Mouse (Mus musculus) intestine, embryonic 16.5 days (tissue): Measurements from ENCODE around the gene Slc35b1. TPM values are rescaled to one million over a fixed set of nuclear protein-coding genes. Genes with fewer than 3 reads are reported as not detected.

ENCODE experiments used
- ATAC-seq: fragments of 200-750 bp; cut with Nextera tagmentation; 2 replicates; pipeline ENCODE4 v1.8.0; 2017; ENCODE audit warnings: moderate TSS enrichment, moderate library complexity
- H3K27ac ChIP-seq: fragments of 300-500 bp; sonication (generic); 2 replicates; pipeline ENCODE4 v1.5.1; 2014; ENCODE audit warnings: mild to moderate bottlenecking, low read length
- H3K27me3 ChIP-seq: fragments of 300-500 bp; sonication (generic); replicated peaks from 2 replicates; pipeline ENCODE4 v1.6.1; 2014; ENCODE audit warnings: low read length, control low read depth, mixed read lengths; ENCODE audit not compliant: control insufficient read depth, insufficient read depth
- H3K36me3 ChIP-seq: fragments of 300-500 bp; sonication (generic); 2 replicates; pipeline ENCODE4 v1.6.1; 2014; ENCODE audit warnings: low read length, control low read depth; ENCODE audit not compliant: control insufficient read depth, insufficient read depth
- H3K4me1 ChIP-seq: fragments of 300-500 bp; sonication (generic); 2 replicates; pipeline ENCODE4 v1.6.1; 2014; ENCODE audit warnings: low read length, control low read depth, mixed read lengths; ENCODE audit not compliant: control insufficient read depth, insufficient read depth
- H3K4me2 ChIP-seq: fragments of 300-500 bp; sonication (generic); 2 replicates; pipeline ENCODE4 v1.6.1; 2014; ENCODE audit warnings: low read depth, low read length, control low read depth
- H3K4me3 ChIP-seq: fragments of 300-500 bp; sonication (generic); 2 replicates; pipeline ENCODE4 v1.5.1; 2014; ENCODE audit warnings: mild to moderate bottlenecking, low read length
- H3K9ac ChIP-seq: fragments of 300-500 bp; sonication (generic); 2 replicates; pipeline ENCODE4 v1.6.1; 2014; ENCODE audit warnings: low read depth, low read length
- H3K9me3 ChIP-seq: fragments of 300-500 bp; sonication (generic); 2 replicates; pipeline ENCODE4 v1.6.1; 2016; ENCODE audit warnings: low read length, control low read depth; ENCODE audit not compliant: control insufficient read depth
- WGBS: fragments of 180-500 bp; shearing (Covaris S2); extraction: QIAGEN DNeasy Blood & Tissue Kit; methylation state at CpG from one replicate; pipeline ENCODE4 v1.1.7; 2014; 5-methylcytosine and 5-hydroxymethylcytosine counted together
- polyA plus RNA-seq: library from polyadenylated mRNA; unstranded; fragments of >200 nt; fragmentation: Nextera tagmentation; extraction: Ambion mirVana; gene quantifications from 2 replicates; pipeline ENCODE4 v1.2.1, GENCODE M21; 2015

The Slc35b1 gene
- polyA plus RNA-seq, 1 experiment from 2014 or later = 116 TPM

DNA sequence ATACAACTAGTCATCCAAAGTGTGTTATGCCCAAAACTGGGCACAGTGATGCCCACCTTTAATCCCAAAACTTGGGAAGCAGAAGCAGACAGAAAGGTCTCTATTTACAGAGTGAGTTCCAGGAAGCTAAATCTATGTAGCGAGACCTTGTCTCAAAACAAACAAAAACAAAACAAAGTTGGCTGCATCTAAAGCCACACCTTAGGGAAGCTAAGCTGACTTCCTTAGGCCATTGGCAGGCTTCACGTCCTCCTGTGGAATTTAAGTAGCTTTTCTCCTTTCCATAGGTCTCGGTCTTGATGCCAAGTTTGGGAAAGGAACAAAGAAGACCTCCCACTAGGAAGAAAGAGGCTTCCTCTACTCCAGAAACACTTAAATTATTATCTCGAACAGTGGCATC lies 6.7 kb downstream of the Slc35b1 start:
- Histone ChIP-seq H3K4me1 (no peaks in the 10 kb centered on the region), H3K9ac (no peak overlapping the region), H3K4me3 (no peak overlapping the region), H3K27me3 (no peaks in the 10 kb centered on the region), H3K4me2 (no peak overlapping the region), H3K27ac (no peak overlapping the region), H3K9me3 (no peaks in the 10 kb centered on the region), H3K36me3 (0 out of 2 replicates have a peak, but pooled peaks cover 7% of the 10 kb centered on the region)
- 75% methylated on average over 4 of the region's 4 CpGs for WGBS
- ATAC-seq = no peak

DNA sequence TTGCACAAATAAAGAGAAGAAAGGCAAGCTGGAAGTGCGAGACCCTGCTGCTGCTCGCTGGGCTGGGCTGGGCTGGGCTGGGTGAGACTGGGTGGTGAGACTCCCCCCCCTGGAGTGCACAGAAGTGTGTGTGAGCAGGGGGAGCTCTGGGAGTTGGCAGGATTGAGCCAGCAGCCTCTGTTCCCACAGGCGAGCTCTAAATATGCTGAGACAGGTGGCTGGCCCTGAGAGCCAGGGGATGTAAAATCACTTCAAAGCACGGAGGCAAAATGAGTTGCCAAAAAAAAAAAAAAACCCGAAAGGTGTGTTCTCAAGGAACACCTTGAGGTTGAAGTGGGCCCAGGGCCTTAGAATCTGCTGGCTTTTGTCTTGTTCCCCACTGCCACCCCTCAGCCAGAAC lies 7.3 kb downstream of the Slc35b1 start:
- no peaks in the 10 kb centered on the region for H3K4me1 ChIP-seq
- no peak overlapping the region for H3K4me3 ChIP-seq
- 0 out of 2 replicates have a peak, but pooled peaks cover 7% of the 10 kb centered on the region for H3K36me3 ChIP-seq
- no peaks in the 10 kb centered on the region for H3K27me3 ChIP-seq
- no peak overlapping the region for H3K9ac ChIP-seq
- ATAC-seq = no peak
- H3K4me2 ChIP-seq = no peak overlapping the region
- no peaks in the 10 kb centered on the region for H3K9me3 ChIP-seq
- 69% methylated on average over 5 of the region's 5 CpGs for WGBS
- no peak overlapping the region for H3K27ac ChIP-seq

GRCm38 (mm10) chr11:95392223-95392667 lies 7.8 kb downstream of the Slc35b1 start:
- WGBS = 56% methylated on average over 7 of the region's 7 CpGs
- no peaks in the 10 kb centered on the region for H3K27me3 ChIP-seq
- H3K9ac ChIP-seq = no peak overlapping the region
- no peak overlapping the region for H3K27ac ChIP-seq
- no peak overlapping the region for H3K4me2 ChIP-seq
- ATAC-seq = no peak
- H3K4me3 ChIP-seq = no peak overlapping the region
- no peaks in the 10 kb centered on the region for H3K4me1 ChIP-seq
- H3K36me3 ChIP-seq = 0 out of 2 replicates have a peak, but pooled peaks cover 3% of the 10 kb centered on the region
- H3K9me3 ChIP-seq = no peaks in the 10 kb centered on the region

DNA sequence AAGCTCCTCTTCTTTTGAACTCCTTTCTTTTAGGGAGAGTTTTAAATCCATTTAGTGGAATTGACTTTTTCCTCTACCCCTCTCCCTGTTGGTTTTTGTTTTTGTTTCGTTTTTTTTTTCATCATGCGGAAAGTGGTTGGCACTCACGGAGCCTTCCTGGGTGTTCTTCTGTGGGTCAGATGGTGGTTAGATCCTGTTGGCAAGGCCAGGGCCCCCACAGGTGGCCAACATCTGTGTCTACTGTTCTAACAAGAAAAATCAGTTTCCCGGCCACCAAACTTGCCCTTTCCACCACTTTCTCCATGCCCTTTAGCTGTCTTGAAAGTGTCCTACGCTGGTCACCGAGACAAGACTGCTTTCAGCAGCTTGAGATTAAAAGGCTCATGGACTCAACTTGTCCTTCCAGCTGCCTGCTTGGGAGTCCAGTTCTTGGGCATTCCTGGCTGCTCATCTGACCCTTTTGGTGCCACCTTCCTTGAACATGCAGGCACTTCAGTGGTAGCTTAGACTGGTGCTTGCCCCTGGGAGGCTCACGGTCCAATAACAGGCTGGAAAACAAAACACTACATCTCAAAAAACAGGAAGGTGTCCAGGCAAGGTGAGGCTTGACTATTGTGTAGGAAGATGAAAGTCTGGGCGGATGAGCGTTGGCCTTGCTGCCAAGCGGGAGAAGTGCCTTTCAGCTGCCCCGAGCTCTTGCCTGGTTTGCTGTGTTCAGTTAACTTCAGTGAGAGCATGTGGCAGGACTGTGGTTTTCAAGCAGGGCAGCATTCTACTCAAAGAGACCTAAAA lies 8.4 kb downstream of the Slc35b1 start:
- no peaks in the 10 kb centered on the region for H3K27me3 ChIP-seq
- H3K9me3 ChIP-seq = no peaks in the 10 kb centered on the region
- no peaks in the 10 kb centered on the region for H3K4me1 ChIP-seq
- H3K9ac ChIP-seq = no peak overlapping the region
- no peak overlapping the region for H3K4me3 ChIP-seq
- ATAC-seq = no peak
- H3K27ac ChIP-seq = no peak overlapping the region
- no peak overlapping the region for H3K4me2 ChIP-seq
- 72% methylated on average over 11 of the region's 11 CpGs for WGBS
- H3K36me3 ChIP-seq = 0 out of 2 replicates have a peak, but pooled peaks cover 3% of the 10 kb centered on the region

DNA sequence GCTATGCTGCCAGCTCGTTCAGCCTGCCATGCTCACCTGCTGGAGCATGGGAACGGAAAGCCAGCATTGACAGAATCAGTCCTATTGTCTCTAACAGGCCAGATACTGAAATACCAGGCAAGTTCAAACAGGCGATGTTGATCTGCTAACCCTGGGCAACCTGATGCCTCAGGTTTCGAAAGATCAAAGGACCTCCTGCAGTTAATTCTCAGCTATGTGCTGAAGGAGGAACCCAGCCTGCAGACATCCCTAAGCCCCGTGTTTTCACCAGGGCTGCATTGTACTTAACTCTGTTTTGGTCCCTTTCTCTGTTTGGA lies 9.0 kb downstream of the Slc35b1 start:
- no peak for ATAC-seq

DNA sequence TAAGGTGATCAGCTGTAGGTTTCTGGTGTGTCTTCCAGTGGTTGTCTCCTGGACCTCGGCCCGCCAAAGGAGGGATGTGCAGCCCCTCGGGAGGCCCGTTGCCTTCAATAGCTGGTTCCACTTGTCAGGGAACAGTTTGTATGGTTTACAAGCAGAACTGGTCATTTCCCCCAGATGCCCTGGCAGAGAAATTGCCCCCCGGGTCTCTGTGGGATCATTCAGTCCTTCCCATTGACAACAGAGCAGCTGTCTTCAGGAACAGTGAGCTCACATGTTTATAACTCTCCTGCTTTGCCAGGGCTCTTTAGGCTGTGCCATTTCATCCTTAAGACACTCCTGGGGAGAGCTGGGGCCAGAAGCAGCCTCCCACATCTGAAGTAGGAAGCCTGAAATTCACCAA lies 9.6 kb downstream of the Slc35b1 start:
- Histone ChIP-seq H3K9me3 (no peaks in the 10 kb centered on the region), H3K4me2 (no peak overlapping the region), H3K36me3 (0 out of 2 replicates have a peak, but pooled peaks cover under 1% of the 10 kb centered on the region), H3K9ac (no peak overlapping the region), H3K4me3 (no peak overlapping the region), H3K27me3 (no peaks in the 10 kb centered on the region), H3K4me1 (no peaks in the 10 kb centered on the region), H3K27ac (no peak overlapping the region)
- WGBS = 37% methylated on average over 5 of the region's 5 CpGs
- no peak for ATAC-seq

More for the DNA sequence above, 9.0 kb downstream of the Slc35b1 start:
- Histone ChIP-seq H3K36me3 (0 out of 2 replicates have a peak, but pooled peaks cover 3% of the 10 kb centered on the region), H3K9ac (no peak overlapping the region), H3K27ac (no peak overlapping the region), H3K4me2 (no peak overlapping the region), H3K4me3 (no peak overlapping the region), H3K27me3 (no peaks in the 10 kb centered on the region), H3K4me1 (no peaks in the 10 kb centered on the region), H3K9me3 (no peaks in the 10 kb centered on the region)
- 32% methylated on average over 5 of the region's 5 CpGs for WGBS

DNA sequence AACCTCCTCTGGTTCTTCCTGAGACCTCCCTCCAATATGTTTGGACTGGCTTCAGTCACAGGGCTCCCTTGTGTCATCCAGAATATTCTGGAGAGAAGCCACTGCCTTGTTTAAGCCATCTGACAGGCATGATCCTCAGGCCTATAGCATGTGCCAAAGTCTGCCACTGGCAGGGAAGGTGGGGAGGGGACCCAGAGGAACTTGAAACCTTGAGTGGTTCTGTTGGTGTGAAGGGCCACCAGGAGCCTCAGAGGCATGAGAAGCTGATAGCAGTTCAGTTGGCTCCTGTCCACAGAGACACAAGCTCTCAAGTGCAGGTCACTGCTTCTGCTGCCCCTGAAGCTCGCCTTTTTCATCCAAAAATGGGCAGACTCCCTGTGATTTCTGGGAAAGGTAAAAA lies 12.1 kb downstream of the Slc35b1 start:
- no peaks in the 10 kb centered on the region for H3K9me3 ChIP-seq
- 55% methylated on average over 1 of the region's 1 CpGs for WGBS
- H3K4me3 ChIP-seq = no peak overlapping the region
- no peak for ATAC-seq
- no peak overlapping the region for H3K4me2 ChIP-seq
- H3K36me3 ChIP-seq = no peaks in the 10 kb centered on the region
- no peak overlapping the region for H3K27ac ChIP-seq
- no peak overlapping the region for H3K9ac ChIP-seq
- no peaks in the 10 kb centered on the region for H3K27me3 ChIP-seq
- no peaks in the 10 kb centered on the region for H3K4me1 ChIP-seq

DNA sequence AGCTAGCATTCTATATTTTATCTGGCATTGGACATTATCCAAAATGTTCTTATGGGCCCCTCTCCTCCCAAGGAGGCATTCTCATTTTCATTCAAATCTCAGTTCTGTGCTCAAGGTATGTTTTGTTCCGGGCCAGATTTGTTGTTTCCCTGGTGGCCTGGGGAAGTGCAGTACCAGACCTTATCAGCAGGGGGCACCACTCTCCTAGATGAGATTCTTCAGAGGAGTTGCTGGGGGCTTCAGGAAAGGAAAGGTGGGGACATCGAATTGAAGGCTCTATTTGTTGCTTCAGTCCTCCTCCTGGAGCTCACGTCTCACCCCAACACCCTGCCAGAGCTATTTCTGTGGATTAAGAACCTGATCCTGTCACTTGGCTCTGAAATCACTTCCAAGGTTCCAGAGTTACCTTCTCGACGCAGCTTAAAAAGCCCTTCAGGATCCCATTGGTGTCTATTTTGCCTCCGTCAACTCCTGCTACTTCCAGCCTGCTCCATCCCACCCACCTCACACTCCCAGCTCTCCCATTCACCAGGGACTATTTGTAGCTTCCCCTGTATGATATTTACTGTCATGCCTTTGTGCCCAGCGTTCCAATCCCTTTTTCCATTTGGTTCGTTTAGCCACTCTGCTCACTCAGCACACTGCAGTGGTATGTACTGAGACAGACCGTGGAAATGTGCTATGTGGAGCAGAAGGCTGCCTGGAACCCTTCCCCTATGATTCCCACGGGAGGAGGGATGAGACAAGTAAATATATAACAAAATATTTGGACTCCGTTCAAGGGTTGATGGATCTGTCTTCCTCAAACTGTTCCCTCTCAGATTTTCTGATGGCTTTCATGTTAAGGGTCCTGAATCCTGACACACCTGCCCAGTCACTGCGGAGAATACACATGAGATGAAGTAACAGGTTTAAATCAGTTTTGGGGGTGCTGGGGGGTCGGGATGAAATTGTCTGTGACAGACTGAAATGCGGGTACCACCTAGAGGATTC lies 13.6 kb downstream of the Slc35b1 start:
- ATAC-seq = no peak
- H3K4me2 ChIP-seq = no peak overlapping the region
- H3K9ac ChIP-seq = no peak overlapping the region
- no peaks in the 10 kb centered on the region for H3K27me3 ChIP-seq
- WGBS = 53% methylated on average over 14 of the region's 14 CpGs
- no peaks in the 10 kb centered on the region for H3K36me3 ChIP-seq
- H3K4me1 ChIP-seq = no peaks in the 10 kb centered on the region
- no peak overlapping the region for H3K27ac ChIP-seq
- H3K9me3 ChIP-seq = no peaks in the 10 kb centered on the region
- H3K4me3 ChIP-seq = no peak overlapping the region

GRCm38 (mm10) chr11:95399520-95400020 lies 15.1 kb downstream of the Slc35b1 start:
- Histone ChIP-seq H3K27ac (no peak overlapping the region), H3K4me1 (no peaks in the 10 kb centered on the region), H3K36me3 (no peaks in the 10 kb centered on the region), H3K9me3 (no peaks in the 10 kb centered on the region), H3K4me2 (no peak overlapping the region), H3K4me3 (no peak overlapping the region), H3K9ac (no peak overlapping the region), H3K27me3 (no peaks in the 10 kb centered on the region)
- no peak for ATAC-seq
- WGBS = 69% methylated on average over 13 of the region's 13 CpGs
